Mouse (Mus musculus): ENCODE data around the gene Ccdc107. TPM values are rescaled to one million over a fixed set of nuclear protein-coding genes. Genes with fewer than 3 reads are reported as not detected.

Gene Ccdc107
- polyA plus RNA-seq (2021): 42.8 TPM

GRCm38 (mm10) chr4:43492821-43493185, at the start of gene Ccdc107:
TSS of gene Ccdc107 (plus strand) at chr4:43492900.
- ChIA-PET CTCF (interaction anchor here (1.2 to 1.8 kb wide), 3 partner anchors 14 to 70 kb away, joined by 3 to 5 read pairs (median 3); partner anchors contain the start of genes Creb3 and Tln1), POLR2A (interaction anchor here (0.6 to 1.0 kb wide), 3 partner anchors 73 to 511 kb away, joined by 3 to 6 read pairs (median 3); no protein-coding TSS in a partner anchor)
- ATAC-seq (peak; percentile 94), DNase-seq (ENCODE audit: low read depth, low spot score) (no peak)
- in situ Hi-C loops (cut with MboI; ENCODE audit: low pct_unique_long_range_greater_than_20kb): no loop called here
- H3K27me3 ChIP-seq: no peaks in the 10 kb centered on the region
- TF ChIP-seq CTCF (IDR thresholded peaks at IDR 0.05): no peak

GRCm38 (mm10) chr4:43443511-43443910, 49.2 kb upstream of the Ccdc107 start:
- ATAC-seq: peak; percentile 9
- in situ Hi-C loops (cut with MboI; ENCODE audit: low pct_unique_long_range_greater_than_20kb): loop anchor here (5.0 kb wide), 1 partner anchor 34 kb away; no protein-coding TSS in a partner anchor
- ChIA-PET CTCF (interaction anchor here (1.1 to 1.5 kb wide), 4 partner anchors 9 to 49 kb away, joined by 3 to 6 read pairs (median 4); partner anchors contain the start of gene Ccdc107), POLR2A (no interaction called here)
- no peak for TF ChIP-seq CTCF (IDR thresholded peaks at IDR 0.05)
- no peak for DNase-seq (ENCODE audit: low read depth, low spot score)
- H3K27me3 ChIP-seq: no peaks in the 10 kb centered on the region

GRCm38 (mm10) chr4:43447251-43447650, 45.4 kb upstream of the Ccdc107 start:
- no peaks in the 10 kb centered on the region for H3K27me3 ChIP-seq
- POLR2A ChIA-PET: no interaction called here
- ATAC-seq (no peak), DNase-seq (ENCODE audit: low read depth, low spot score) (no peak)
- no peak for TF ChIP-seq CTCF (IDR thresholded peaks at IDR 0.05)
- in situ Hi-C loops (cut with MboI; ENCODE audit: low pct_unique_long_range_greater_than_20kb): no loop called here
- CTCF ChIA-PET: interaction anchor here (1.2 kb wide), 1 partner anchor 12 kb away, joined by 3 read pairs; no protein-coding TSS in a partner anchor

- in situ Hi-C loops (cut with MboI; ENCODE audit: low pct_unique_long_range_greater_than_20kb): no loop called here
- POLR2A ChIA-PET: no interaction called here
- no peak for TF ChIP-seq CTCF (IDR thresholded peaks at IDR 0.05)
- CTCF ChIA-PET: no interaction called here
- H3K27me3 ChIP-seq: no peaks in the 10 kb centered on the region
- DNase-seq (ENCODE audit: low read depth, low spot score) (no peak), ATAC-seq (no peak)
Measured at GRCm38 (mm10) chr4:43448554-43448953, 44.1 kb upstream of the Ccdc107 start.

- DNase-seq (ENCODE audit: low read depth, low spot score): no peak
- ATAC-seq: no peak
- in situ Hi-C loops (cut with MboI; ENCODE audit: low pct_unique_long_range_greater_than_20kb): no loop called here
- ChIA-PET POLR2A (no interaction called here), CTCF (interaction anchor here (1.9 kb wide), 1 partner anchor 9 kb away, joined by 6 read pairs; no protein-coding TSS in a partner anchor)
- H3K27me3 ChIP-seq: no peaks in the 10 kb centered on the region
- no peak for TF ChIP-seq CTCF (IDR thresholded peaks at IDR 0.05)
Measured at GRCm38 (mm10) chr4:43452315-43452714, 40.4 kb upstream of the Ccdc107 start.

- ATAC-seq (no peak), DNase-seq (ENCODE audit: low read depth, low spot score) (no peak)
- in situ Hi-C loops (cut with MboI; ENCODE audit: low pct_unique_long_range_greater_than_20kb): no loop called here
- CTCF ChIA-PET: interaction anchor here (1.9 kb wide), 1 partner anchor 10 kb away, joined by 6 read pairs; no protein-coding TSS in a partner anchor
- no peaks in the 10 kb centered on the region for H3K27me3 ChIP-seq
- no peak for TF ChIP-seq CTCF (IDR thresholded peaks at IDR 0.05)
- POLR2A ChIA-PET: no interaction called here
Measured at GRCm38 (mm10) chr4:43453413-43453812, 39.3 kb upstream of the Ccdc107 start.

- H3K27me3 ChIP-seq: no peaks in the 10 kb centered on the region
- no peak for ATAC-seq
- CTCF ChIA-PET: no interaction called here
Measured at GRCm38 (mm10) chr4:43454041-43454836, 38.5 kb upstream of the Ccdc107 start, which contains the start of gene Cd72. TSS of gene Cd72 (minus strand) at chr4:43454628.

GRCm38 (mm10) chr4:43456470-43456869, 36.2 kb upstream of the Ccdc107 start:
- ATAC-seq (no peak), DNase-seq (ENCODE audit: low read depth, low spot score) (no peak)
- TF ChIP-seq CTCF (IDR thresholded peaks at IDR 0.05): no peak
- in situ Hi-C loops (cut with MboI; ENCODE audit: low pct_unique_long_range_greater_than_20kb): no loop called here
- H3K27me3 ChIP-seq: no peaks in the 10 kb centered on the region
- ChIA-PET POLR2A (no interaction called here), CTCF (no interaction called here)

More at GRCm38 (mm10) chr4:43454041-43454836, 38.5 kb upstream of the Ccdc107 start, which contains the start of gene Cd72:
- TF ChIP-seq CTCF (IDR thresholded peaks at IDR 0.05): no peak
- in situ Hi-C loops (cut with MboI; ENCODE audit: low pct_unique_long_range_greater_than_20kb): no loop called here
- POLR2A ChIA-PET: no interaction called here
- no peak for DNase-seq (ENCODE audit: low read depth, low spot score)

- no peak for ATAC-seq
- DNase-seq (ENCODE audit: low read depth, low spot score): no peak
- CTCF ChIA-PET: interaction anchor here (1.0 to 2.0 kb wide), 2 partner anchors 11 to 22 kb away, joined by 3 to 6 read pairs; no protein-coding TSS in a partner anchor
Measured at GRCm38 (mm10) chr4:43457124-43457523, 35.6 kb upstream of the Ccdc107 start.

GRCm38 (mm10) chr4:43463102-43463501, 29.6 kb upstream of the Ccdc107 start:
- ChIA-PET CTCF (interaction anchor here (1.2 kb wide), 1 partner anchor 14 kb away, joined by 3 read pairs; no protein-coding TSS in a partner anchor), POLR2A (no interaction called here)
- in situ Hi-C loops (cut with MboI; ENCODE audit: low pct_unique_long_range_greater_than_20kb): no loop called here
- no peak for ATAC-seq
- H3K27me3 ChIP-seq: no peaks in the 10 kb centered on the region
- TF ChIP-seq CTCF (IDR thresholded peaks at IDR 0.05): no peak
- no peak for DNase-seq (ENCODE audit: low read depth, low spot score)

More at GRCm38 (mm10) chr4:43457124-43457523, 35.6 kb upstream of the Ccdc107 start:
- POLR2A ChIA-PET: interaction anchor here (0.6 kb wide), 1 partner anchor 419 kb away, joined by 4 read pairs; no protein-coding TSS in a partner anchor
- H3K27me3 ChIP-seq: no peaks in the 10 kb centered on the region
- TF ChIP-seq CTCF (IDR thresholded peaks at IDR 0.05): no peak
- in situ Hi-C loops (cut with MboI; ENCODE audit: low pct_unique_long_range_greater_than_20kb): no loop called here

- ATAC-seq: no peak
- no peak for TF ChIP-seq CTCF (IDR thresholded peaks at IDR 0.05)
- in situ Hi-C loops (cut with MboI; ENCODE audit: low pct_unique_long_range_greater_than_20kb): no loop called here
Measured at GRCm38 (mm10) chr4:43465935-43466334, 26.8 kb upstream of the Ccdc107 start.

More at GRCm38 (mm10) chr4:43465935-43466334, 26.8 kb upstream of the Ccdc107 start:
- DNase-seq (ENCODE audit: low read depth, low spot score): no peak
- CTCF ChIA-PET: no interaction called here
- POLR2A ChIA-PET: no interaction called here
- no peaks in the 10 kb centered on the region for H3K27me3 ChIP-seq
